Mouse (Mus musculus): Measurements from ENCODE around the gene Cirbp.
"Not testable (repeated sequence)": the region's sequence is repeated elsewhere in the genome, so short reads cannot be mapped to it uniquely, and the experiment has no call there.

Gene Cirbp

DNA sequence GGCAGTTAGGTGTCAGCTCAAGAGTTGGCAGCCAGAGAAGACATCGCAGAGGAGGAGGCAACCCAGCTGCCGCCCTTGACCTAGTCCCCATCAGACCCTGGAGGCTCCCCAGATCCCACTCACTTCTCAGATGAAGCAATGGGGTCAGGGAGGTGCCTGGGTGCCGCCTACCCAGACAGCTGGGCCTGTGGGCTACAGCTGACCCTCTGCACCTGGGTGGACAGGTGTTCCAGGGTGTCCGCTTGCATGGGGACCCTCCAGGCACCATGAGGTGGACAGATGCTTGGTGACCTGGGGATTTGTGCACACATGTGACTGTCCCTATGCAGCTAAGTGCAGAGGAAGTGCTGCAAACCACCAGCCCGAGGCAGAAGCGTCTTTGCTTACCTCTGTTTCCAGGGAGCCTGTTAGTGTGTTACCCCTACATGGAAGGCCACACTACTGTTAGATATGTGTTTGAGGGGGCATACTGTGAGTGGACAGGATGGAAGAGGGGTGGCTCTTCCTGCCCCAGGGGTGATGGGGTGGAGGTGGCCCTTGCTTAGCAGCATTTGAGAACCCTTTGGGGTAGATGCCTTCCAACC, 3.0 kb upstream of the Cirbp start:
- peak in 1 of 2 experiments; percentile 52 for DNase-seq (ENCODE audit: low spot score in 2 of 2)

DNA sequence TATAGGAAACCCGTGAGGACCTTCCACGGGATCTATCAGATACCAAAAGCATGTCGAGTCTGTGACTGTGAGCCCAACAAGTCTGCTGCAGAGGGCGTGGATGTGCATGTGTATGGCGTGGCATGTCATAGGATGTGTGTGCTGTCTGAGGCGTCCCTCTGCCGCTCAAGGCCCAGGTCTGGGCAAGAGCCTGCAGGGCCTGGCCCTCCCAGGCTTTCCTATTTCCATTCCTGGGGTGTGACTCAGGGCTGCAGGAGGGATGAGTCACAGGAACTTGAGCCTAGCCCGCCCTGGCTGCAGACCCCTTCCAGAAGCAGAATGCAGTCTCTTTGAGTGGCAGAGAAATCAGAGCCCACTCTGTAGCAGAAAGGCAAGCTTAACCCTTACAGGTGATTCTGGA, 2.1 kb upstream of the Cirbp start:
- peak in 1 of 2 experiments; percentile 53 for DNase-seq (ENCODE audit: low spot score in 2 of 2)

DNA sequence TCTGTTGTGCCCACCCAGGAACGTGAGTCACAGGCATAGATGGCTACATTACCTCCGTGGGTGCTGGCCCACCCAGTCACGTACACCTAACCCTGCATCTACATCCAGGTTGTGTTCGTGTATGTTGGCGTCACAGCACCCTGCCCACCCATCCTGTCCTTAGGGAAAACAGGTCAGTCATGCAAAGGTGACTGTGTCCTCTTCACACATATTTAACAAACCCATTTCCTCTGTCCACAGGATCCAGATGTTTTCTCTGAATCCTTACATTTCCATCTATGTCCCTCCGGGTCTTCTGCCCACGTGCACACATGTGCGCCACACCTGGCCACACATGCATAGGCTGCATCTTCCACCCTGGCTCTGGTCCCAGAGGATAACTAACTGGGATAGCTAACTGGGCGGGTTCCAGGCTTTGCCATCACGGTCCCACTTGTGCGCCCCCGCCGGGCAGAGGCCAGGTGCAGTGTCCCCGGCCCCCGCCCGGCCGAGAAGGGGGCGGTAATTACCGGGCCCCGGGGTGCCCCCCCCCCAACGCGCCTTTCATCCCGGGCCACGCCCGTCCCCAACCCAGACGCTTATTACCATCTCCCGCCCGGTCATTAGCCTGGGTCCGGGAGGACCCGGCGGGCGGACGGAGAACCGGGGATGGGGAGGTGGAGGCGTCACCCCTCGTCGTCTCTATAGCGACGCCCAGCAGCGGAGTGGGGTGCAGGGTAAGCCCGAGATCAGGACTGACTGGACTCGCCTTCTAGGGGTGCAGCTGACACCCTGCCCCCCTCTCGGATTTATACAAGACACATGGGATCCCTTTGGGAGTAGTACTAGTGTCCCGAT, 1.4 kb upstream of the Cirbp start:
- DNase-seq (ENCODE audit: low spot score in 2 of 2), result peak in 1 of 2 experiments; percentile 74

DNA sequence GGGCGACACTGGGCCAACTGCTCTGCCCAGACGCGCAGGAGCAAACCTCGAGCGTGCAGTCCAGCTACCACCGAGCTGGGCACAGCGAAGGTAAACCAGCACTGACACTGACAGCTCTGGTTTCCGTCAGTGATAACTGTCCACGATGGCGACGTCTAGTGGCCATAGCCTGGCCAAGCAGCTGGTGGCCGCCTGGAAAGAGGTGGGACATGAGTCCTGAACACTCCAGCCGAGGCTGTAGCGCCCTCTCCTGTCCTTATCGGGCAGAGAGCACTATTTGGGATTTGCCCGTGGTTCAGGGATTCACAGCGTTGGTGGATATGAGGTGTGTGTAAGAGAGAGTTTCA, 814 bp upstream of the Cirbp start:
- peak; percentile 97 to 98 for DNase-seq (ENCODE audit: low spot score in 2 of 2)

DNA sequence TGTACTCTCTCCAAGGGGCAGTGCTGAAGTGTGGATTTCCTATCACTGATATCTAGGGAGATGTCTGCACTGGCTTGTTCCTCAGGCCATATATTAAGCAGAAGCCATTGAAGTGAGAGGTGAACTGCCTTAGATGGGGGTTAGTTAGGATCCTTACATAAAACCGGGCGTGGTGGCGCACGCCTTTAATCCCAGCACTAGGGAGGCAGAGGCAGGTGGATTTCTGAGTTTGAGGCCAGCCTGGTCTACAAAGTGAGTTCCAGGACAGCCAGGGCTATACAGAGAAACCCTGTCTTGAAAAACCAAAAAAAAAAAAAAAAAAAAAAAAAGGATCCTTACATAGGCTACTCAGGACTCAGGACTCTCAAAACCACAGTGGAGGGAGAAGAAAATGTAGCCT, 351 bp downstream of the Cirbp start:
- DNase-seq (ENCODE audit: low spot score in 2 of 2), result not testable (repeated sequence)

DNA sequence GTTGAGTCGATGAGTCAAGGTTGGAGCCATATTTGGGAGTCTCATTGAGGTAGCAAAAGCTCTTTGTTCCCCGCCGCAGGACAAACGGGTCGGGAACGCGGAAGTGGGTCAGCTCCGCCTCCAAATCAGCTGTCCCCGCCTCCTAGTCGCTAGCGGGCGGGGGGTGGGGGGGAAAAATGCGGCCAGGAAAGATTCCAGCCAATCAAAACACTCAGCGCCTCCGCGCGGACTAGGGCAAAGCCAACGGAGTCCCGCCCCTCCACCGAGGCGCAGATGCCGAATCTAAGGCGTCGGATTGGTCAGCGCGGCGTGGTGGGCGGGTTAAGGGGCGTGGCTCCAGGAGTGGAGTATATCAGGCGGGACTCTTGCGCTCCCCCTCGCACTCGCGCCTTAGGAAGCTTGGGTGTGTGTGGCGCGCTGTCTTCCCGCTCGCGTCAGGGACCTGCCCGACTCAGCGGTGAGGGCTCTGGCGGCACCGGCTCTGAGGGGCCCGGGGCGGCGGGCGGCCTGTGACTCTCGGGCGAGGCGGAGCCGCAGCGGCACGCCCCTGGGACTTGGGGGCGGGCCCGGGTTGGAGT, 1.8 kb downstream of the Cirbp start:
- peak; percentile 98 to 99 for DNase-seq (ENCODE audit: low spot score in 2 of 2)

DNA sequence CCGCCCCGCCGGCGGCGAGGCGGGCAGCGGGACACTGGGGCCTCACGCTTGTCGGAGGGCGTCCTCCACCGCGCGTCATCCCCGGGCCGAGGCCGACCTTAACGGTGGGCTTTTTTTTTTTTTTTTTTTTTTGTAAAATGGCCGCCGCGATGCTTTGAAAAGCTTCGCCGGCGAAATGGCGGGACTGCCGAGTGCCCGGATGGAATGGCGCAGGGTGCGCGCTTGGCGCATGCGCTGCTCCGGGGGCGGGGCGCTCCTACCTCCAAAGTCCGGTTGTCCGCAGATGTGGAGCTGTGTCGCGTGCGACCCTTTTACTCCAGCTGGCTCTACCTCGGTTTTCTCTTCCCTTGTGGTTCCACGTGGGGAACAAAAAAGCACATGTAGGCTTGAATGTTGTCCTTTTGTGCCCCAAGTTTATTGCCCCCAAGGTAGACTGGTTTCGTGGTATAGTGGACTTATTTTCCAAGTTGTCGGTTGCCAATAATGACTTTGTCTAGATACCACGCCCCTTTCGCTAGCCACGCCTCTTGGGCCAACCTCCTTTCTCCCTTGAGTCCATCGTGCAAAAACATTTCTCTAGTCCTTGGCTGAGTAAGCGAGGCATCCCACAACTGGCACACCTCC, 2.4 kb downstream of the Cirbp start:
- peak; percentile 94 to 95 for DNase-seq (ENCODE audit: low spot score in 2 of 2)

DNA sequence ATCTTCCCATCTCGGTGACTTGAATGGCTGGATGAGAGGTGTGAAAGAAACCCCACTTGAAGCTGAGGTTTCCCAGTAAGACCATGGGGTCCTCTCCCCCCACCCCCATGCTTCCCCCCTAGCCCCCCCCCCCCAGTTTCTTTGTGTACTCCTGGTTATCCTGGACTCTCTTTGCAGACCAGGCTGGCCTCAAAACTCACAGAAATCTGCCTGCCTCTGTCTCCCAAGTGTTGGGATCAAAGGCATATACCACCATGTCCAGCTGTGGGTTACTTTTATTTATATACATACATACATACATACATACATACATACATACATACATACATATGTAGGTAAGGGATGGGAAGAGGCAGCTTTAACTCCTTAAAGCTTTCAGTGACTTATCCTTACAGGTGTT, 3.3 kb downstream of the Cirbp start:
- DNase-seq (ENCODE audit: low spot score in 2 of 2), result no peak

DNA sequence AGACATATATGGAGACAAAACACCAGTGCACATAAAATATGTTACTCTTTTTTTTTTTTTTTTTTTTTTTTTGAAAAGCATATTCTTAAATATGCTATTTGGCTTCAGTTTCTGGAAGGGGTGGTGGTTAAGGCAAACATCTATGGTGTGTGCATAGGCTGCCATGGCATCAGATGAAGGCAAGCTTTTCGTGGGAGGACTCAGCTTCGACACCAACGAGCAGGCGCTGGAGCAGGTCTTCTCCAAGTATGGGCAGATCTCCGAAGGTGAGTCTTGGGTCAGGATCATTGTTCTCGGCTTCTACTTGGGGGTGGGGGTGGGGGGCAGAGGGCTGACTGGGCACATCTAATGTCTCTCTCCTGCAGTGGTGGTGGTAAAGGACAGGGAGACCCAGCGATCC, 3.9 kb downstream of the Cirbp start:
- DNase-seq (ENCODE audit: low spot score in 2 of 2), result peak in 1 of 2 experiments; percentile 51

DNA sequence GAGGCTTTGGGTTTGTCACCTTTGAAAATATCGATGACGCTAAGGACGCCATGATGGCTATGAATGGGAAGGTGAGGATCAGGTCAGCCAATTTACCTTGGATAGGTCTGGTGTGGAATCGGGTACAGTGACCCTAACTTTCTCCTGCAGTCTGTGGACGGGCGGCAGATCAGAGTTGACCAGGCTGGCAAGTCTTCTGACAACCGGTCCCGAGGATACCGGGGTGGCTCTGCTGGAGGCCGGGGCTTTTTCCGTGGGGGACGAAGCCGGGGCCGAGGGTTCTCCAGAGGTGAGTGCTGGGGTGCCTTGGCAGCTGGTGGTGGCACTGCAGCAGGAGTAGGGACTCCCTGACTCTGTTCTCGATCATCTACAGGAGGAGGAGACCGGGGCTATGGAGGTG, 4.3 kb downstream of the Cirbp start:
- DNase-seq (ENCODE audit: low spot score in 2 of 2), result no peak

DNA sequence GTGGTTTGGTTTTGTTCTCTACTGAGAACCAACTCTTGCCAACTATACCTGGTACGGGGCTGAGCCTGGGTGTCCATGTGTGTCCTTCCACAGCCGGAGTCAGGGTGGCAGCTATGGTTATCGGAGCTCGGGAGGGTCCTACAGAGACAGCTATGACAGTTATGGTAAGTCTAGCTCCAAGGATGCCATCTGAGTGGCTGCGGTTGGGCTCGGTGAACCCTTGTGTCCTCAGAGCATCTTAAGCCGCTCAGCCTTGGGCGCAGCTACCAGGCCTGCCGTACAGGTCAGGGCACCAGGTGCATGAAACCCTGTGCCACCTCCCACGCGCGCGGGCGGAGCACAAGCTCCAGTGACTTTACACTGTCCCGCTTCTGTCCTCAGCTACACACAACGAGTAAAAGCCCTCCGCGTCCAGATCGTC, 4.8 kb downstream of the Cirbp start:
- peak in 1 of 2 experiments; percentile 63 for DNase-seq (ENCODE audit: low spot score in 2 of 2)

DNA sequence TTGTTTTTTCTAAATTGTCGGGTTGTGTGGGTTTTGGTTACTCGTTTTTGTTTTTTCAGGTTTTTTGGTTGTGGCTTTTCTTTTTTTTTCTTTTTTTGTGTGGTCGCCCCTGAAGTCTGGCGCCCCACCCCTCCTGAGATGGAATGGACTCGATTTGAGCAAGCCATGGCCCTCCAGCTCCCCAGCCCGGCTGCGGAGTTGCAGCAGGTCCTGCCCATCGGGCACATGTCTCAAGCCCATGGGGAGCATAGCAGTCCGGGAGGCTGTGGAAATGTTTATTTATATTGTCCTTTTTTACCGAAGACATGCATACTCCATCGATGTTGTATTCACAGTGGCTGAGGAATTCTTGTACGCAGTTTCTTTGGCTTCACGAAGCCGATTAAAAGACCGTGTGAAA, 5.5 kb downstream of the Cirbp start:
- peak in 1 of 2 experiments; percentile 24 for DNase-seq (ENCODE audit: low spot score in 2 of 2)

DNA sequence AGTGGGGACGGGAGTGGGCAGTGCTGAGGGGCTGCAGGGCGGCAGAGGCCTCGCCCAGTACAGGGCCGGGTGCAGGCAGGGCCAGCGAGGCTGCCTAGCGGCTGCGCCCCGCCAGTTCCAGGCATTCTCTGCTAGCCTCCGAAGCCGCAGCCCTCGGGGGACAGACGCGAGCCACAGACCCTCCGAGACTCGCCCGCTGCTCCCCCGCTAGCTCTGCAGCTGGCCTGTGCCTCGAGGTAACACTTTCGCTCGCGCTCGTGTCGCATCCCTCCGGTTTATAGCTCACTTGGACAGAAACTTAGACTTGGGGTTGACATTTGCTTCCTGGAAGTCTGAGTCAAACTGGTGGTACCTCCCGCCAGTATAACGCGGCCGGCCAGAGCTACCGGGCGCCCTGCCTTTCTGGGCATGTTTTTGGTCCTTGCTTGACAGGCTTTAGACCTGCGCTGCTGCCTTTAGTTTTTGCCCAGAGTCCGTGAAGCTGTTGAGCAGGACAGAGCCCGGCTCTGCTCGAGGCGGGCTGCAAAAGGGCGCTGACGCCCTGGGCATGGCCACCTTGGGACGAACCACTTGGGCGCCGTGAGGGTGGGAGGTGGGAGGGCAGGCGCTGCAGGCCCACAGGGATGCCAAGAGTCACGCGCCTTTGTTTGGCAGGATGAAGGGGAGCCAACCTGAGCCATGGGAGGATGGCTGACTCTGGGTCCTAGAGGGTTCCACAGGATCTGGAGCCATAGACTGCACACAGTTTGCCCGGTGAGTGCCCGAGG, 6.2 kb downstream of the Cirbp start:
- peak; percentile 47 to 56 for DNase-seq (ENCODE audit: low spot score in 2 of 2)

DNA sequence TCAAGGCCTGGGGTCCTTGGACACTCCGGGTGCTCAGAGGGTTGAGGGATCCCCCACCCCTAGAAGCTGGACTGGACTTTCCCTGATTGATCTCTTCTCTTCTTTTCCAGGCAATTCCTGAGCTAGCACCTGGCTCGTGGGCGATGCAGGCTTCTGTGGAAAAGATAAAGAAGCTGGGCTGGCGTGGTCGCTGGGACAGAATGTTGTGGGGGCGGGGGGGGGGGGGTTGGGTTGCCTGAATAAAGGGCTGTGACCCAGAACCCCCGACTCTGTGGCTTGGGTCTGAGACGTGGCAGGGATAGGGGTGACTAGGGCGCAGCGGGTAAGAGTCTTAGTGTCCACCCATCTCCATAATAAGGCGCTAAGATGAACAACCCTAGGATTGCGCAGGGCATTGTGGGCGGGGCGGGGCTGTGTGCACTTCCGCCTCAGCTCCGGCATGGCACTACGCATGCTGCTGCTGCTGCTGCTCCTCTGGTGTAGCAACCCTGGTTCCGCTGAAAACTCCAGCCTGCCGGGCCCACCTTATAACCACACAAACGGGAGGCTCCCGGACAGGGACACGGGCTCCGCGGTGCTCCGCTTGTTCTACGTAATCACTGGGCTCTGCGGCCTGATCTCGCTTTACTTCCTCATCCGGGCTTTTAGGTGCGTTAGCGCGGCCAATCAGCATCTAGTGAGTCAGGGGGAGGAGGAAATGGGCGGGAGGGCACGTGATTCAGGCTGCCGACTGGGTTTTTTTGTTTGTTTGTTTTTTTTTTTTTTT, 6.9 kb downstream of the Cirbp start, which contains the start of gene 1600002K03Rik:
Gene 1600002K03Rik, plus strand, starts transcription at position 418 of the 766 bp plus-strand sequence.
- peak; percentile 92 to 95 for DNase-seq (ENCODE audit: low spot score in 2 of 2)

DNA sequence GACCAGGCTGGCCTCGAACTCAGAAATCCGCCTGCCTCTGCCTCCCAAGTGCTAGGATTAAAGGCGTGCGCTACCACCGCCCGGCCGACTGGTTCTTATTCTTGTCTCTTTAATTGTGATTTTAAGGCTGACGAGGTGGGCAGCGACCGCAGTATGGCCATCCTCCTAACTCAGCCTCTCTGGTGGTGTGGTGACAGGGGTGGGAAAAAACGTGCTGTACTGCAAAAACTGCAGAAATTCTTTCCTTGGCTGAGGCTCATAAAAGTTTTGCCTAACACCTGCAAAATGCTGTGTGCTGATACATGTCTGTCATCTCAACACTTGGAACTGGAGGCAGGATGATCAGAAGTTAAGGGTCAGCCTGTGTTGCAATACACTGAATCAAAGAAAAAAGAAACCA, 7.6 kb downstream of the Cirbp start:
- DNase-seq (ENCODE audit: low spot score in 2 of 2), result peak in 1 of 2 experiments; percentile 44

DNA sequence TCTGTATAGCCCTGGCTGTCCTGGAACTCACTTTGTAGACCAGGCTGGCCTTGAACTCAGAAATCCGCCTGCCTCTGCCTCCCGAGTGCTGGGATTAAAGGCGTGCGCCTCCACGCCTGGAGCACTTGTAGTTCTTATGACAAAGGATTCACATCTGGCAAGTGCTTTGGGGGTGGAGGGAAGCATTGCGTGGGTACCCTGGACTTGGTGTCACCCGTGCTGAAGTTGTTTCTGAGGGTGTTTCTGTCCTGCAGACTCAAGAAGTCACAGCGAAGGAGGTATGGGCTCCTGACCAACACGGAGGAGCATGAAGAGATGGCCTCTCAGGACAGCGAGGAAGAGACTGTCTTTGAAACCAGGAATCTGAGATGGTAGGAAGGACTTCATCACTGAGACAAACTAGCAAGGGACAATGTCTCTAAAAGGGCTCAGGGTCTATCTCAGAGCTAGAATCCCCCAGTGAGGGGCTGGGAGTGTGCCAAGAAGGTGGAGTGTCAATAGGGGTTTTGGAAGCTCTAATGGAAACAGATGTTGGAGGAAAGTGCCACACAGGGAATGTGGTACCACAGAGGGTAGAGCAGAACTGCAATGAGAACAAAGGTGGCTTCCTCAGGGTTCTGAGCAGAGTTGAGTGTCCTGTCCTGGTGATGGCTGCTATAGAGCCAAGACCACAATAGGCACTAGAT, 8.3 kb downstream of the Cirbp start:
- peak in 1 of 2 experiments; percentile 33 for DNase-seq (ENCODE audit: low spot score in 2 of 2)

DNA sequence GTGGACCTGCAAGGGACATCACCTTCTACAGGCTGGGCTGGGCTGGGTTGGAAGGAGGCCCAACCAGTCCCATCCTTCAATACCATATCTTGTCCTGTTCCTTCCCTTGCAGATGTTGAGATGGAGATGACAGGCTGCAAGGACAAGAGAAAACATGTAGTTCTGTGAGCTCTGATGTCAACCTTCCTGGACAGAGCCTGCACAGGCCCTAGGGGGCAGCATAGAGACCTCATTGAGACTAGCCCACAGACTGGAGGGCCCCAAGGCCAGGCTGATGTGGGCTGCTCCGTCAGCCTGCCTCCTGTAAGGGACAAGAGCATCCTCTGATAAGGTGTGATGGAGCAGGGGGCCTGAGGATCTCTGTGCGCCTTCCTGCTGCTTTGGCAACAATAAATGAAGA, 8.9 kb downstream of the Cirbp start:
- peak in 1 of 2 experiments; percentile 37 for DNase-seq (ENCODE audit: low spot score in 2 of 2)

DNA sequence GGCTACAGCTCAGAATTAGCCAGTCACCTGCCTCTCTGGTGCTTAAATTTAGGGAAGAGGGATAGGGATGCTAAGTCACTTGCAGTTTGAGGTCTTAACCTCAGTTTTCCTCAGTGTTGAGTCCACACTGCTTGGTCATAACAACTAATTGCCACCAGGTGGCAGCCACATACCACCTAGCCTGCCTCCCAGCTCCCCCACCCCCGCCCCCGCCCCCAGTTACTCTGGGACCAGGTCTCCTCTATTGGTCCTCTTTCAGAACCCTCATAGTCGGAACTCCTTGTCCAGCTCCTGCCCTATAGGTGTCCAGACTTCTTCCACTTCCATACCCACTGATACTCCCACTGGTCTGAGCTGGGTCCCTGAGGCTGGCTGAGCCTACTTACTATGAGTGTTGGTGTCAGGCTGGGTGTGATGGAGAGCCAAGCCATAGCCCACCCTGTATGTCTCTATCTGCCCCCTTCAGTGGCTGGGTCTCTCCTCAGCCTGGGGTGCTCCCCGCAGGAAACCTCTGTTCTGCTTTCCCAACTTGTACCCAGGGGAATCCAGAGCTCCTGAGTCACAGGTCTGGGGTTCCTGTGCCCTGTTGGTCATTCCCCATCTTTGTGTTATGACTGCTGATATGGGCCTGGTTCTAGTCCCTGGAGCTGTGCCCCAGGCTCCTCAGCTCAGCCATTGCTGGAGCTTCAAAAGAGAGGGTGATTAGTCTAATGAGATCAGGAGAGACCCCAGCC, 9.9 kb downstream of the Cirbp start:
- peak; percentile 53 to 61 for DNase-seq (ENCODE audit: low spot score in 2 of 2)

DNA sequence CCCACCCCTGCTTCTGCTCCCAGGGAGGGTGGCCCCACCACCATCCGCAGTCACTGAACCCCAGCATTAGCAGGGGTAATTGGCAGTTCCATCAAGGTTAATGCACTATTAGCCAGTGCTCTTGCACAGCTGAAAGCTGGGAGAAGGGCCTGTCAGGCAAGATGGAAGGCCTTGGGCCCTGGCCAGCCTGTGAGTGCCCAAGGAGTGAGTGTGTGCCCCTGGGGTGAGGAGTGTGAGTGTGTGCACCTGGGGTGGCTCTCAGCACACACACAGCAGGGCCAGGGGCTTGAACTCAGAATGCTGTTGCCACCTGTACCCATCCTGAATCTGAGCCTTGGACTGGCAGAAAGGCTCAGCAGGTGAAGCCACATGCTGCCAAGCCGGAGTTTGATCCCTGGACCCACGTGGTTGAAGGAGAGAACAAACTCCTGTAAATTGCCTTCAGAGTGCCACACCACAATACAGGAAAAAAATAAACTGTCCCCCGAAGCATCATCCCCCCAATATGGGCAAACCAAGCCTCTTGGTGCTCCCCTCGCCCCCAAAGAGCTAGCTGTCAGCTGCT, 10.6 kb downstream of the Cirbp start:
- DNase-seq (ENCODE audit: low spot score in 2 of 2), result peak in 1 of 2 experiments; percentile 33

Data from right cerebral cortex, postnatal 10 days (tissue).